Mouse (Mus musculus): ENCODE measurements at regions not wholly inside any gene's neighbourhood (a gene's known extent, or its start where the extent isn't known, plus 50 kb on each side); places are given as distances from the start of the nearest gene placed in this dataset.
A peak's percentile ranks its signal among the peaks of the same experiment; 100 is the strongest.
"Not testable (repeated sequence)": the region's sequence is repeated elsewhere in the genome, so short reads cannot be mapped to it uniquely, and the experiment has no call there.

DNA sequence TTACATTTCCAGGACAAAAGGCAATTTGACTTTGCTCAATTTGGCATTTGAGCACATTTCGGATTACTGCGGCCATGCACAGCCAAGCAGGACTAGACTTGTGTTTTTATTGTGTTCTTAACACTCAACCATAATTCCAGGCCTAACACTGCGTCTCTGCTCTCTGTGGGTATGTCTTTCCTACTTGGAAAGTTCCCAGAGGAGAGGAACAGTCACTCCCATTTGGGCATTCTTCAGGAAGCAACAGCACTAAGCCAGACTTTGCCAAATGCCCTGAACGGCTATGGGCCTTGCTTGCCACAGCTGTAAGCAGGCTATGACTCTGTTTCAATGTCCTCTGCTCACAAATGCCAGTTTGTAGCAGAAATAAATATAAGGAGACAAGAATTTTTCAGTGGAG lies 56.5 kb upstream of the Pdk3 start:
- Histone ChIP-seq H3K4me3 (replicated peaks) (no peak overlapping the region), H3K4me2 (no peak overlapping the region), H3K9ac (no peak overlapping the region), H3K36me3 (no peaks in the 10 kb centered on the region), H3K27me3 (peaks cover 18% of the 10 kb centered on the region; the same call in 1 of the 2 replicates), H3K27ac (no peak overlapping the region), H3K9me3 (replicated peaks) (no peaks in the 10 kb centered on the region), H3K4me1 (no peaks in the 10 kb centered on the region)
- 70% methylated on average over 4 of the region's 4 CpGs for WGBS
- no peak for ATAC-seq (replicated peaks; ENCODE audit: low FRiP score)

DNA sequence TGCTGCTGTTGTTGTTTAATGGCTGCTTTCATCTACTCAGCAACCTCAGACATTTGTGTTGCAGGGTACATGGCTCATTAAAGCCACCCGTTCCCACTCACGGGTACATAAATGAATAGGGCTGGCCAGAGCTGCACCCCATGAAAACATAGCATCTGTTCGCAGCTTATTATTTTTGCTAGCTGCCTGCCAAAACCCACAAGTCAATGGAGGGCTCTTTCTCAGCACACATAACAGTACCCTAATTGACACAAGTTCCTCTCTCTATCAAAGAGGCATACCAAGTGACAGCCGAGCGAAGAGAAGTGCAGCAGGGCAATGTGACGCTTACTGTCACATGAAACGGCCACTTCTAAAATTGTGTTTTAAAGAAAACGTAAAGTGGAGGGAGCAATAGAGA lies 57.0 kb upstream of the Pdk3 start:
- Histone ChIP-seq H3K9me3 (replicated peaks) (no peaks in the 10 kb centered on the region), H3K36me3 (no peaks in the 10 kb centered on the region), H3K27me3 (peaks cover 18% of the 10 kb centered on the region; the same call in 1 of the 2 replicates), H3K27ac (no peak overlapping the region), H3K9ac (no peak overlapping the region), H3K4me3 (replicated peaks) (peak overlapping the region; percentile 36), H3K4me1 (no peaks in the 10 kb centered on the region), H3K4me2 (peak overlapping the region; percentile 53)
- ATAC-seq (replicated peaks; ENCODE audit: low FRiP score), result no peak
- WGBS, result 74% methylated on average over 8 of the region's 8 CpGs

DNA sequence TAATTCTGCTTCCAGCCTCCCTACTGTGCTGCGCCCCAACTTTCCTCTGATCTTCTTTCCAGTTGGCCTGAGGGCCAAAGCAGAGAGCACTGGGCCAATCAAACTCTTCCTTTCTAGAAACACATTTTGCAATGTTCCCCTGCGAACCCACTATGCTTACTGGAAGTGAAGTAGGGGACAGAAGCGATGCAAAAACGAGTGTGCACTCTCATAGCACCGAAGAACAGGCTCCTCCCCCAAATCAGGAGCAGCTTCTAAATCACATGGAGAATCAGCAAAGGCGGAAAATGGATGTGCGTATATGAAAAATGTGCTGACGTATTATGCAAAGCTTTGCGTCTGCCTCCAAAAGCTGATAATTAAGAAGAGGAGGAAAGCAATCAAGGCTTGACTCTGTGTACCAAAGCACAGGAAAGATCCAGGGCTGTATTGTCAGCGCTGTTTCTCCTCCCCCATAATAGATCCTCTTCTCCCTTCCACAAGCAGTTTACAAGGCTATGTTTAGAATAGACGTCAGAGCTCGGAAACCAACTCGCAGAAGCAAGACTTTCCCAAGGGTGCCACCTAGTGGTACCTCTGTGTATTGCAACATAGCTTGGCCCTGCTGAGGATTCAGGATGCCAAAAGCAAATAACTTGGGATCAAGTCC lies 57.5 kb upstream of the Pdk3 start:
- peak overlapping the region; percentile 36 for H3K4me3 ChIP-seq (replicated peaks)
- H3K4me1 ChIP-seq, result no peaks in the 10 kb centered on the region
- H3K36me3 ChIP-seq, result no peaks in the 10 kb centered on the region
- H3K27me3 ChIP-seq, result peaks cover 18% of the 10 kb centered on the region; the same call in 1 of the 2 replicates
- H3K27ac ChIP-seq, result no peak overlapping the region
- peak overlapping the region; percentile 53 for H3K4me2 ChIP-seq
- H3K9me3 ChIP-seq (replicated peaks), result no peaks in the 10 kb centered on the region
- 0 out of 2 replicates have a peak overlapping the region, but pooled peaks have one; percentile 17 for H3K9ac ChIP-seq
- WGBS, result 34% methylated on average over 13 of the region's 13 CpGs
- peak; percentile 82 for ATAC-seq (replicated peaks; ENCODE audit: low FRiP score)

DNA sequence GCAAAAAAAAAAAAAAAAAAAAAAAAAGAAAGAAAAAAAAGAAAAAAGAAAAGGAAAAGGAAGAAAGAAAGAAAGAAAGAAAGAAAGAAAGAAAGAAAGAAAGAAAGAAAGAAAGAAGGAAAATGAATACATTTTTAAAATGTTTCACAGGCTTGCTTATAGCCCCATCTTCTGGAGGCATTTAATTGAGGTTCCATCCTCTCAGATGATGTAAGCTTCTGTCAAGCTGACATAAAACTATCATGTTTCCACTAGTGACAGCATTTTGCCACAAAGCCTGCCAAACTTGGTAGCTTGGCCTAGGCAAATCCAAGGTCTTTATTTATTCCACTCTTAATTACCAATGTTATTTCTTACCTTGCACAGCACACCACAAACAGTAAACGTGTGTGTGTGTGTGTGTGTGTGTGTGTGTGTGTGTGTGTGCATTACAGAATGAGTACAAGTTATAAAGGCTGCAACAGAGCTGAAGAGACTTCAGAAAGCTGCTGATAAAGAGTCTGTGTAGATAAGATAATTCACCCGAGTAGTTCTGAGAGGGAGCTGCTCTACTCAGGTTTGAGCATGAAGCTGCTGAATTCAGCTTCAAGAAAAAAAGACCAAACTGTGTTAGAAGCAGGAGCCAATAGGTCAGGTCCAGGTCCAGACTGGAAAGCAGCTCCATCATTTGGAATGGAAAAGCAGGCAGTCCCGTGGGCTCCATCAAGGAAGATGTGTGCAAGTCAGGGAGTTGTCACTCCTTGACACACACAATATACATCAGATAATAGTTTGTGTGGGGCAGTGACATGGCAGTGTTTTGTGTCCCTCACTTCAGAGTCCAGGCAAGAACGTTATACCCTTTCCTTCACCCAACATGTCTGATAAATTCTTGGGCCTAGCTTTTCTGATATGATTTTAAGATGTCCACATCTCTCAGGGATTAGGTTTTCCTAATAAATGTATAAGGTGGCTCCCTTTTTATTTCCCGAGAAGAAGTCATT lies 65.1 kb upstream of the Pdk3 start:
- no peaks in the 10 kb centered on the region for H3K36me3 ChIP-seq
- H3K9me3 ChIP-seq (replicated peaks), result no peaks in the 10 kb centered on the region
- H3K4me2 ChIP-seq, result no peak overlapping the region
- ATAC-seq (replicated peaks; ENCODE audit: low FRiP score), result no peak
- no peak overlapping the region for H3K4me3 ChIP-seq (replicated peaks)
- H3K4me1 ChIP-seq, result no peaks in the 10 kb centered on the region
- 63% methylated on average over 5 of the region's 5 CpGs for WGBS
- no peak overlapping the region for H3K9ac ChIP-seq
- peaks cover 22% of the 10 kb centered on the region; the same call in 1 of the 2 replicates for H3K27me3 ChIP-seq
- no peak overlapping the region for H3K27ac ChIP-seq

DNA sequence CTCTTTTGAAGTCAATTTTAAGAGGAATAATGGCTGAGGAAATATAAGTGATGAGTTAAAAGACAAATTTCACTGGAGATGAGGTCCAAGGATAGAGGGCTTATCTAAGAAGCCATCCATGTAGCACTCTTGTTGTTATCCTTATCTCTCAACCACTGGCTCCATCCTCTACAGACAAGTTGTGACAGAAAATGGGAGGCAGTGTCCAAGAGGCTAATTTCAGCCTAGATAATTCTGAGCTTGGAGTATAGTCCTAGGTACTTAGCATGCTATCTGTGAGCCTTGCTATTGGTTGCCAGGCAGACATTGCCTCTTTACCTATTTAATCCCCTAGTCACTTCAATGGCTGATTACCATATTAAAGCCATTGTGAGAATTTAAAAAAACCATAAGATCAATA lies 65.2 kb upstream of the AU015836 start:
- no peak overlapping the region for H3K4me2 ChIP-seq
- H3K9me3 ChIP-seq (replicated peaks), result no peaks in the 10 kb centered on the region

DNA sequence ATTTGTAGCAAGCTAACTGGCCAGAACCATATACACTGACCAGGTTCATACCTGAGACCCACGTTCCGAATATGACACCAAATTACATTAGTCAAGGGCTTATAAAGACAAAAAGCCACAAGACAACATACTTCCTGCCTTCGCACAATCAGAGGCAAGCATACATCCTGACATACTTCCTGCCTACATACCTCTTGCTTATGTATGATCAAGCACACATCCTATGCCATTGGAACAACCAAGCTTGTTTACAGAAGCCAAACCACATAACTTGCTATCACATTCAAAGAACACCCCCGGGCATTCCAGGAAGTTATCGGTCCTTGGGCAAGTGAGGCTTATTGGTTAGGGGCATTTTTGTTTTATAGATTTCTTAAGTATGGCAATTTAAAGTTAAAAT lies 62.9 kb upstream of the AU015836 start:
- no peak overlapping the region for H3K27ac ChIP-seq
- H3K27me3 ChIP-seq, result peaks cover 16% of the 10 kb centered on the region; the same call in 1 of the 2 replicates
- WGBS, result 80% methylated on average over 5 of the region's 5 CpGs
- H3K4me2 ChIP-seq, result no peak overlapping the region
- H3K4me1 ChIP-seq, result no peaks in the 10 kb centered on the region
- H3K4me3 ChIP-seq (replicated peaks), result no peak overlapping the region
- no peaks in the 10 kb centered on the region for H3K36me3 ChIP-seq
- no peak for ATAC-seq (replicated peaks; ENCODE audit: low FRiP score)
- no peaks in the 10 kb centered on the region for H3K9me3 ChIP-seq (replicated peaks)
- no peak overlapping the region for H3K9ac ChIP-seq

More for the DNA sequence above, 65.2 kb upstream of the AU015836 start:
- Histone ChIP-seq H3K27me3 (peaks cover 17% of the 10 kb centered on the region; the same call in 1 of the 2 replicates), H3K9ac (no peak overlapping the region), H3K36me3 (no peaks in the 10 kb centered on the region), H3K27ac (no peak overlapping the region), H3K4me3 (replicated peaks) (no peak overlapping the region), H3K4me1 (no peaks in the 10 kb centered on the region)
- ATAC-seq (replicated peaks; ENCODE audit: low FRiP score), result no peak

DNA sequence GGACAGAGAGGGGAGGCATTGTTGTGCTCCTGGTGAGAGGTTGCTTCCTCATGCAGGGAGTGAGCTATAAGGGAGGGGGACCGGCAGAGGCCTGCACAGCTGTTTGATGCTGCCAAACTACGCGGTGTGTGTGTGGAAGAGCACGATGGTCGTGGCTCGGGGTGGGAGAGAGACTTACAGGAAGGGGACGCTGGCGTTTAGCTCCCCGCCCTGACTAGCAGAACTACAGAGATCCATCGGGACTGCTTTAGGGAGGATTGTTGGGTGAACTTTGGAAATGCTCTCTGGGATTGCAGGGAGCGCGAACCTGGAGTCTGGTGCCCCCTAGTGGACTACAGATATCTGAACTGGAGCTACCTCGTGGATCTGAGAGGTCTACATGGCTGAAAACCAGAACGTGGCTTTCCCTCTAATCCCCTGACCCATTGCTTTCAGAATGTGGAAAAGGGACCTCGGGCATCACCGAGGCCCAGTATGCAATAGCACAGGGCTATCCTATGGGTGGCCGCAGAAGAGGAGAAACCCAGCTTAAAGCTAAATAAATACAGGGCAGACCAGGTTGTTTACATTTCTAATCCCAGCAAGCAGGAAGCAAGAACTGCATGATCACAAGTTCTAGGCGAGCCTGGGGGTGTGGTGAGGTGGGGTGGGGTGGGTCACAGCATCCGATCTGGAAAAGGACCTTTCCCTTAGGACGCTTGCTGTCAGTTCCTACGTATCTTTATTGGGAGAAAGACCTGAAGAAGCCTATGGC lies 57.2 kb upstream of the AU015836 start:
- no peaks in the 10 kb centered on the region for H3K36me3 ChIP-seq
- no peaks in the 10 kb centered on the region for H3K4me1 ChIP-seq
- H3K27ac ChIP-seq, result no peak overlapping the region
- H3K4me2 ChIP-seq, result peak overlapping the region; percentile 58
- peaks cover 50% of the 10 kb centered on the region for H3K27me3 ChIP-seq
- WGBS, result 26% methylated on average over 21 of the region's 21 CpGs
- no peak overlapping the region for H3K9ac ChIP-seq
- H3K4me3 ChIP-seq (replicated peaks), result peak overlapping the region; percentile 32
- ATAC-seq (replicated peaks; ENCODE audit: low FRiP score), result peak; percentile 87
- H3K9me3 ChIP-seq (replicated peaks), result no peaks in the 10 kb centered on the region

DNA sequence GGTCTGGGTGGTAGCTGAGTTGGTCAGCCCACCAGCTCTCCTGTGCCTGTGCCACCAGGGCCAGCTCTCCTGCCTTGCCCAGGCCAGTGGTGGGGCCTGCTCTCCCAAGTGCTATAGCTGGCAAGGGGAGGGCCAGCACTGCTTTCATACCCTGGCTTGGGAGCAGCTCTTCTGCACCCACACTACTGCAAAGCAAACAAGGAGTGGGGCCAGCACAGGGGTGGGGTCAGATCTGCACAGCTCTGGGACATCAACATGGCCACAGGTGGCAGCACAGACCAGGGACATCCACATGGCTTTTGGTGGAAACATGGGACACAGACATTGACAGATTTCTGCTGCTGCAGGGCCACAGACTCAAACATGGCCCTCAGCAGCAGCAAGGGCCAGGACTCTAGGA lies 52.9 kb upstream of the AU015836 start:
- Histone ChIP-seq H3K9ac (no peak overlapping the region), H3K27me3 (peaks cover 42% of the 10 kb centered on the region), H3K9me3 (replicated peaks) (no peaks in the 10 kb centered on the region), H3K4me3 (replicated peaks) (no peak overlapping the region), H3K4me1 (no peaks in the 10 kb centered on the region), H3K36me3 (no peaks in the 10 kb centered on the region), H3K27ac (no peak overlapping the region), H3K4me2 (no peak overlapping the region)
- ATAC-seq (replicated peaks; ENCODE audit: low FRiP score), result no peak

DNA sequence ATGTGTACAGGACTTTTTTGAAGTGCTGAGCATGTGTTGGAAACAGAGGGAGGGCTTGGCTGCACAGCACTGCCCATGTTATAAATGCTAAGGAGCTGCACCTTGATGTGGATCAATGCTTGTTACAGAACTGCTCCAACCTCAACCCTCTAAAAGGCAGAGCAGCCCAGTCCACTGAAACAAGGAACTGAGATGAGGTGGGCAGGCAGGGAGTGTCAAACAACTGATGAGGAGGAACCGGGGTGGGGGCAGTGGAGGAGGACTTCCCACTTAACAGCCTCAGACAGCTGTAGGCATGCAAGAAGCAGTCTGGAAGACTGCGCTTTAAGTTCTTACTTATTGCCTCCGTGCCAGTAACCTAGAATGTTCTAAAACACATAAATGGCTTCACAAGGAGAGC lies 51.1 kb upstream of the AU015836 start:
- H3K4me3 ChIP-seq (replicated peaks); H3K27ac ChIP-seq; ATAC-seq (replicated peaks; ENCODE audit: low FRiP score); H3K9me3 ChIP-seq (replicated peaks); H3K9ac ChIP-seq; H3K4me2 ChIP-seq; H3K4me1 ChIP-seq; H3K36me3 ChIP-seq: not testable (repeated sequence)
- H3K27me3 ChIP-seq, result peaks cover 31% of the 10 kb centered on the region
- 79% methylated on average over 3 of the region's 3 CpGs for WGBS

All from kidney, embryonic 15.5 days (tissue).